Mouse (Mus musculus): ENCODE measurements at regions not wholly inside any gene's neighbourhood (a gene's known extent, or its start where the extent isn't known, plus 50 kb on each side); places are given as distances from the start of the nearest gene placed in this dataset.

- TF ChIP-seq POLR2A (IDR thresholded peaks at IDR 0.05; ENCODE audit: control insufficient read depth, extremely low read depth, insufficient read depth, low read length, poor library complexity) (no peak), CTCF (IDR thresholded peaks at IDR 0.05; ENCODE audit: borderline replicate concordance, control insufficient read depth, extremely low read depth, insufficient read depth, low read length, poor library complexity) (no peak)
These were observed 346.0 kb upstream of the A1bg start for GRCm38 (mm10) chr15:61268766-61269165.
